Mouse (Mus musculus): ENCODE data around the gene Klk1b16. TPM values are rescaled to one million over a fixed set of nuclear protein-coding genes. Genes with fewer than 3 reads are reported as not detected.
"Not testable (repeated sequence)": the region's sequence is repeated elsewhere in the genome, so short reads cannot be mapped to it uniquely, and the experiment has no call there.

Klk1b16 gene
- not detected in 2 replicates for polyA plus RNA-seq (2015; fragmentation: Nextera tagmentation; extraction: Ambion mirVana)

DNA sequence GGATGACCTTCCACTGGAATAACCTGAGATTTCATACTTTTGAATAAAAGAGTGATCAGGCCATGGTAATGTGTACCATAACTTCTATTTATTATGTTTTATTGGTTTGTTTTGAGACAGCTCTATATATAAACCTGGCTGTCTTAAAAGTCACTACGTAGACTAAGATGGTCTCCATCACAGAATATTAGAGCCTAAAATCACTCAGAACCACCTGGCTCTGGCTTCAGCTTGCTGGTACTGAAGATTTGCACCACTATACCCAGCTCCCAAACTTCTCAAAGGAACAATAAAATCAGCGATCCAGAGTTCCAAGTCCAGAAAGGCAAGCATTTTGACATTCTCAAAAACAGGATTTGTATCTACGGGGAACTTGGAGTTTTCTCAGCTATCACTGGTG is at the start of gene Klk1b16:
Gene Klk1b16, plus strand, starts transcription at position 301 of the 400 bp plus-strand sequence.
- Histone ChIP-seq H3K9ac (replicated peaks) (no peak within 1 kb of the TSS), H3K27me3 (replicated peaks) (no peaks in the 10 kb centered on the region), H3K27ac (replicated peaks) (no peak within 1 kb of the TSS), H3K36me3 (no peaks in the 10 kb centered on the region), H3K9me3 (replicated peaks) (no peaks in the 10 kb centered on the region), H3K4me3 (replicated peaks) (no peak within 1 kb of the TSS), H3K4me1 (no peaks in the 10 kb centered on the region), H3K4me2 (no peak within 1 kb of the TSS)
- ATAC-seq (ENCODE audit: low FRiP score) = no peak
- WGBS = 97% methylated on average over 3 of the region's 3 CpGs

DNA sequence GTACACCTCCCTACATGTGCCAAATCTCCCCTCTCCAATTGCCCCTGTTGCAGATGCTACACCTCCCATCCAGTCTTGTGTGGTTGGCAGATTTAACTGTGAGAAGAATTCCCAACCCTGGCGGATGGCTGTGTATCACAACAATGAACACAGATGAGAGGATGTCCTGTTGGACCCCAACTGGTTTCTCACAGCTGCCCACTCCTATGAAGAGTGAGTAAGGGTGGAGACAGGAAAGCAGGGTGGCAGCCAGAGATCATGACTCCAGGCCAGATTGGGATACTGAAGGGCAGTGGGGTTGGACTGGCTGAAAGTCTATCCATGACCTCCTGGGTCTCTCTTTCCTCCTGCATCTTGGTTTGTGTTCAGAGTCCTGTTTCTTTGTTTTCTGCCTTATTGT is 40.5 kb upstream of the Klk1b16 start:
- Histone ChIP-seq H3K9ac (replicated peaks) (no peak overlapping the region), H3K27ac (replicated peaks) (no peak overlapping the region), H3K9me3 (replicated peaks) (no peaks in the 10 kb centered on the region), H3K4me1 (no peaks in the 10 kb centered on the region), H3K4me2 (no peak overlapping the region), H3K36me3 (no peaks in the 10 kb centered on the region), H3K4me3 (replicated peaks) (no peak overlapping the region), H3K27me3 (replicated peaks) (no peaks in the 10 kb centered on the region)
- WGBS = 86% methylated on average over 1 of the region's 1 CpGs
- no peak for ATAC-seq (ENCODE audit: low FRiP score)

DNA sequence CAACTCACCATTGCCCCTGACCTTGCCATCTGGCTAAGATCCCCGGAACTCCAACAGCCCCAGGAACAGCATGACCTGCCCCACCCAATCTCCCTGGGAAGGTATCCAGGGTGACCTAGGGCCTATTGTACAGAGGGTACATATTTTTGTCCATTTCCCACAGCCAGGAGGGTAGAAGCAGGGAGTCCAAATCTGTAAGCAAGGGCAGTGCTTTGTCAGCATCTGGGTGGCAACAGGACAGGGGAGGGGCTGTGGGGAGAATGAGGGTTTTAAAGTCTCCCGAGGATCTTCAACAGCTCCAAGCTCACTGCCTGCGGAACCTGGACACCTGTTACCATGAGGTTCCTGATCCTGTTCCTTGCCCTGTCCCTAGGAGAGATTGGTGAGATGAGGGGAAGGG is 34.5 kb upstream of the Klk1b16 start, which contains the start of gene Klk1b21:
Gene Klk1b21, plus strand, starts transcription at position 301 of the 400 bp plus-strand sequence.
- H3K9me3 ChIP-seq (replicated peaks); ATAC-seq (ENCODE audit: low FRiP score); H3K4me2 ChIP-seq; H3K27me3 ChIP-seq (replicated peaks); H3K27ac ChIP-seq (replicated peaks); H3K4me3 ChIP-seq (replicated peaks); H3K9ac ChIP-seq (replicated peaks); H3K4me1 ChIP-seq; H3K36me3 ChIP-seq: not testable (repeated sequence)
- 74% methylated on average over 3 of the region's 3 CpGs for WGBS

- H3K4me1 ChIP-seq = no peaks in the 10 kb centered on the region
Measured at GRCm38 (mm10) chr7:44112373-44112772, 24.2 kb upstream of the Klk1b16 start, which contains the start of gene Klk1b22. Gene Klk1b22, plus strand, starts transcription at chr7:44112673.

GRCm38 (mm10) chr7:44123445-44123844 is 13.1 kb upstream of the Klk1b16 start:
- Histone ChIP-seq H3K9me3 (replicated peaks) (no peaks in the 10 kb centered on the region), H3K4me1 (no peaks in the 10 kb centered on the region), H3K4me3 (replicated peaks) (no peak overlapping the region), H3K4me2 (no peak overlapping the region), H3K27me3 (replicated peaks) (no peaks in the 10 kb centered on the region), H3K9ac (replicated peaks) (no peak overlapping the region), H3K27ac (replicated peaks) (no peak overlapping the region), H3K36me3 (no peaks in the 10 kb centered on the region)
- 98% methylated on average over 6 of the region's 6 CpGs for WGBS
- ATAC-seq (ENCODE audit: low FRiP score) = no peak

More at GRCm38 (mm10) chr7:44112373-44112772, 24.2 kb upstream of the Klk1b16 start, which contains the start of gene Klk1b22:
- H3K9me3 ChIP-seq (replicated peaks) = no peaks in the 10 kb centered on the region
- WGBS = 78% methylated on average over 4 of the region's 4 CpGs
- H3K4me3 ChIP-seq (replicated peaks) = no peak within 1 kb of the TSS
- no peaks in the 10 kb centered on the region for H3K27me3 ChIP-seq (replicated peaks)
- no peak within 1 kb of the TSS for H3K4me2 ChIP-seq
- no peak within 1 kb of the TSS for H3K9ac ChIP-seq (replicated peaks)
- H3K36me3 ChIP-seq = no peaks in the 10 kb centered on the region
- no peak for ATAC-seq (ENCODE audit: low FRiP score)
- H3K27ac ChIP-seq (replicated peaks) = no peak within 1 kb of the TSS

GRCm38 (mm10) chr7:44179299-44180045 is 42.9 kb downstream of the Klk1b16 start:
- 47% methylated on average over 9 of the region's 9 CpGs for WGBS
- H3K4me1 ChIP-seq = no peaks in the 10 kb centered on the region
- H3K36me3 ChIP-seq = no peaks in the 10 kb centered on the region
- no peak overlapping the region for H3K4me3 ChIP-seq (replicated peaks)
- no peak overlapping the region for H3K9ac ChIP-seq (replicated peaks)
- H3K27ac ChIP-seq (replicated peaks) = no peak overlapping the region
- ATAC-seq (ENCODE audit: low FRiP score) = no peak
- no peaks in the 10 kb centered on the region for H3K27me3 ChIP-seq (replicated peaks)
- H3K9me3 ChIP-seq (replicated peaks) = no peaks in the 10 kb centered on the region
- H3K4me2 ChIP-seq = no peak overlapping the region

DNA sequence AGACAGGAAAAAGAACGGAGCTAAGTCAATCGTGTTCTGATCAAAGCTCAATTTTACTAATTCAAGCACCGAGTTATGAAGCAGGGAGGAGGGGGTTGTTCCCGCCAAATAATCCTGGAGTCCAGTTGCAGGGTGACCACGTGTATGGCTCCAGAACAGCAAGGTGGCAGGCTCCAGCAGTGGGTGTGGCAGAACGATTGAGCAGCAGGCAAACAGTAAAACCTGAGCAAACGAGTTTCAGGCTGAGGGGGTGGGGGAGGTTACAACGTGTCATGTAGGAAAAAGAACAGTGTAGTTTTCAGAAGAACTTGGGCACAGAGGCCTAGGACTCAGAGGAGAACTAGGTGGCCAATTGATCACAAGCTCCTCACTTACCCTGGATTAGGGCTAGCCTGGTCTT is 49.9 kb downstream of the Klk1b16 start:
- not testable (repeated sequence) for ATAC-seq (ENCODE audit: low FRiP score); H3K27me3 ChIP-seq (replicated peaks); H3K4me2 ChIP-seq; H3K4me3 ChIP-seq (replicated peaks); H3K36me3 ChIP-seq; H3K4me1 ChIP-seq; H3K9me3 ChIP-seq (replicated peaks); H3K9ac ChIP-seq (replicated peaks); H3K27ac ChIP-seq (replicated peaks)
- WGBS = 70% methylated on average over 8 of the region's 8 CpGs

DNA sequence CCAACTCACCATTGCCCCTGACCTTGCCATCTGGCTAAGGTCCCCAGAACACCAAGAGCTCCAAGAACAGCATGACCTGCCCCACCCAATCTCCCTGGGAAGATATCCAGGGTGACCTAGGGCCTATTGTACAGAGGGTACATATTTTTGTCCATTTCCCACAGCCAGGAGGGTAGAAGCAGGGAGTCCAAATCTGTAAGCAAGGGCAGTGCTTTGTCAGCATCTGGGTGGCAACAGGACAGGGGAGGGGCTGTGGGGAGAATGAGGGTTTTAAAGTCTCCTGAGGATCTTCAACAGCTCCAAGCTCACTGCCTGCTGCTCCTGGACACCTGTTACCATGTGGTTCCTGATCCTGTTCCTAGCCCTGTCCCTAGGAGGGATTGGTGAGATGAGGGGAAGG is 51.4 kb downstream of the Klk1b16 start, which contains the start of gene Klk1b24:
Gene Klk1b24, plus strand, starts transcription at position 301 of the 400 bp plus-strand sequence.
- not testable (repeated sequence) for H3K9ac ChIP-seq (replicated peaks); H3K27me3 ChIP-seq (replicated peaks); H3K4me1 ChIP-seq; H3K4me3 ChIP-seq (replicated peaks); ATAC-seq (ENCODE audit: low FRiP score); H3K9me3 ChIP-seq (replicated peaks); H3K36me3 ChIP-seq; H3K4me2 ChIP-seq; H3K27ac ChIP-seq (replicated peaks)

Other genes with a start within 250 kb of the Klk1b16 start
- not detected in 2 replicates for gene Klk15, start 203.0 kb upstream of the Klk1b16 start, polyA plus RNA-seq (2015; fragmentation: Nextera tagmentation; extraction: Ambion mirVana)
- gene Klk1b8, start 186.1 kb upstream of the Klk1b16 start, polyA plus RNA-seq (2015; fragmentation: Nextera tagmentation; extraction: Ambion mirVana) = not detected in 2 replicates
- not detected in 2 replicates for gene Klk1b1, start 170.0 kb upstream of the Klk1b16 start, polyA plus RNA-seq (2015; fragmentation: Nextera tagmentation; extraction: Ambion mirVana)
- gene Klk1b9, start 160.7 kb upstream of the Klk1b16 start, polyA plus RNA-seq (2015; fragmentation: Nextera tagmentation; extraction: Ambion mirVana) = not detected in 2 replicates
- gene Klk1b11, start 140.9 kb upstream of the Klk1b16 start, polyA plus RNA-seq (2015; fragmentation: Nextera tagmentation; extraction: Ambion mirVana) = not detected in 2 replicates
- gene Klk1b26, start 124.6 kb upstream of the Klk1b16 start, polyA plus RNA-seq (2015; fragmentation: Nextera tagmentation; extraction: Ambion mirVana) = not detected in 2 replicates
- gene Klk1b27, start 84.5 kb upstream of the Klk1b16 start, polyA plus RNA-seq (2015; fragmentation: Nextera tagmentation; extraction: Ambion mirVana) = not detected in 2 replicates
- not detected in 2 replicates for gene Klk1b21, start 34.4 kb upstream of the Klk1b16 start, polyA plus RNA-seq (2015; fragmentation: Nextera tagmentation; extraction: Ambion mirVana)
- not detected in 2 replicates for gene Klk1b22, start 24.1 kb upstream of the Klk1b16 start, polyA plus RNA-seq (2015; fragmentation: Nextera tagmentation; extraction: Ambion mirVana)
- gene Klk1b24, start 51.5 kb downstream of the Klk1b16 start, polyA plus RNA-seq (2015; fragmentation: Nextera tagmentation; extraction: Ambion mirVana) = not detected in 2 replicates
- not detected in 2 replicates for gene Klk1b3, start 61.4 kb downstream of the Klk1b16 start, polyA plus RNA-seq (2015; fragmentation: Nextera tagmentation; extraction: Ambion mirVana)
- gene Klk1b4, start 70.7 kb downstream of the Klk1b16 start, polyA plus RNA-seq (2015; fragmentation: Nextera tagmentation; extraction: Ambion mirVana) = not detected in 2 replicates
- gene Klk1b5, start 79.2 kb downstream of the Klk1b16 start, polyA plus RNA-seq (2015; fragmentation: Nextera tagmentation; extraction: Ambion mirVana) = not detected in 2 replicates
- gene Klk1, start 88.6 kb downstream of the Klk1b16 start, polyA plus RNA-seq (2015; fragmentation: Nextera tagmentation; extraction: Ambion mirVana) = 0.51 TPM in 1 of 2 replicates, not detected in the other
- gene Gm36864, start 99.4 kb downstream of the Klk1b16 start, polyA plus RNA-seq (2015; fragmentation: Nextera tagmentation; extraction: Ambion mirVana) = not detected in 2 replicates
- 1.3 and 1.5 TPM in 2 replicates for gene 1700028J19Rik, start 109.9 kb downstream of the Klk1b16 start, polyA plus RNA-seq (2015; fragmentation: Nextera tagmentation; extraction: Ambion mirVana)
- gene 2410002F23Rik, start 110.0 kb downstream of the Klk1b16 start, polyA plus RNA-seq (2015; fragmentation: Nextera tagmentation; extraction: Ambion mirVana) = 198 and 218 TPM in 2 replicates
- 0.11 and 0.15 TPM in 2 replicates for gene Acp4, start 120.6 kb downstream of the Klk1b16 start, polyA plus RNA-seq (2015; fragmentation: Nextera tagmentation; extraction: Ambion mirVana)
- not detected in 2 replicates for gene Gm15517, start 124.7 kb downstream of the Klk1b16 start, polyA plus RNA-seq (2015; fragmentation: Nextera tagmentation; extraction: Ambion mirVana)
- gene Clec11a, start 170.1 kb downstream of the Klk1b16 start, polyA plus RNA-seq (2015; fragmentation: Nextera tagmentation; extraction: Ambion mirVana) = 4.8 and 5.5 TPM in 2 replicates
- gene Shank1, start 173.5 kb downstream of the Klk1b16 start, polyA plus RNA-seq (2015; fragmentation: Nextera tagmentation; extraction: Ambion mirVana) = 38.1 and 47.6 TPM in 2 replicates
- gene Syt3, start 247.3 kb downstream of the Klk1b16 start, polyA plus RNA-seq (2015; fragmentation: Nextera tagmentation; extraction: Ambion mirVana) = 67.0 and 75.4 TPM in 2 replicates
- gene 1700008O03Rik, start 249.1 kb downstream of the Klk1b16 start, polyA plus RNA-seq (2015; fragmentation: Nextera tagmentation; extraction: Ambion mirVana) = 2.5 and 3.4 TPM in 2 replicates

Data from neural tube, embryonic 15.5 days (tissue).